Mouse (Mus musculus) 3134 (cell line): Measurements from ENCODE around the gene Cmpk2.
"Not testable (repeated sequence)": the region's sequence is repeated elsewhere in the genome, so short reads cannot be mapped to it uniquely, and the experiment has no call there.

ENCODE experiments used
- DNase-seq: peaks from one replicate; pipeline ENCODE4 v3.0.0-alpha.2; 2011; ENCODE audit warnings: low spot score; ENCODE audit not compliant: insufficient read length; ENCODE audit errors: extremely low read depth

Cmpk2 gene

DNA sequence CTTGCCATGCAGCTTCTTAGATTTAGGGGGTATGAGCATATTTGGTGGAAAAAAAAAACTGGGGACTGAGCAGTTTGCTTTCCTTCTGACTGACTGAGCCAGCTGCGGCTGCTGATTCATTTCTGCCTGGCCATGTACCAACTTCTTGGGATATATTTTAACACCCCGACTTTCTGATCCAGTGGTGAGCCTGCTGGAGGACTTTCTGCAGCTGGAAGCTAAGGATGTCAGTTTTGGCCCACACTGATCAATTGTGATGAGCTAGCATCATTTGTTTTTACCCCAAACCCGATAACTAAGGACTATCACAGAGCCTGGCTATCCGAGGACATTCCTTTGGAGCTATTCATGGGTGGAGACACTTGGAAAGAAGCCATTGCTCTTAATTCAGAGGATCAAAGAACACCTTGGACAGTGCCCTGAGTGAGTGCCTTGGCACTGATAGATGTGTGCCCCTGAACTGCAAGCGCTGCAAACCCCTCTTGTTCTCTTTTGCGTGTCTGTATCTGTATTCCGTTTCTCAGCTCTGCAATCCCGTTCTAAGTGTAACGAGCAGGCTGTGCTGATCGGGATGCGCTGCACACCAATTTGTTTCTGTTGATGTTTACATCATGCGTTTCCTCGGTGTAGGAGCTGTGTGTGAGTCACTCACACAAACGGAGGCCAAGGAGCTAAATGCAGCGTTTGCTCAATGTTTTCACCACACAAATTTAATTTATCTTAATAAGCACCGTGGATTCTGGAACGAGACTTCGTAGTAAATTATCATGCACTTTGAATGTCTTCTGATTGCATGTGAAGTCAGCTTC, 9.4 kb downstream of the Cmpk2 start:
- no peak for DNase-seq

DNA sequence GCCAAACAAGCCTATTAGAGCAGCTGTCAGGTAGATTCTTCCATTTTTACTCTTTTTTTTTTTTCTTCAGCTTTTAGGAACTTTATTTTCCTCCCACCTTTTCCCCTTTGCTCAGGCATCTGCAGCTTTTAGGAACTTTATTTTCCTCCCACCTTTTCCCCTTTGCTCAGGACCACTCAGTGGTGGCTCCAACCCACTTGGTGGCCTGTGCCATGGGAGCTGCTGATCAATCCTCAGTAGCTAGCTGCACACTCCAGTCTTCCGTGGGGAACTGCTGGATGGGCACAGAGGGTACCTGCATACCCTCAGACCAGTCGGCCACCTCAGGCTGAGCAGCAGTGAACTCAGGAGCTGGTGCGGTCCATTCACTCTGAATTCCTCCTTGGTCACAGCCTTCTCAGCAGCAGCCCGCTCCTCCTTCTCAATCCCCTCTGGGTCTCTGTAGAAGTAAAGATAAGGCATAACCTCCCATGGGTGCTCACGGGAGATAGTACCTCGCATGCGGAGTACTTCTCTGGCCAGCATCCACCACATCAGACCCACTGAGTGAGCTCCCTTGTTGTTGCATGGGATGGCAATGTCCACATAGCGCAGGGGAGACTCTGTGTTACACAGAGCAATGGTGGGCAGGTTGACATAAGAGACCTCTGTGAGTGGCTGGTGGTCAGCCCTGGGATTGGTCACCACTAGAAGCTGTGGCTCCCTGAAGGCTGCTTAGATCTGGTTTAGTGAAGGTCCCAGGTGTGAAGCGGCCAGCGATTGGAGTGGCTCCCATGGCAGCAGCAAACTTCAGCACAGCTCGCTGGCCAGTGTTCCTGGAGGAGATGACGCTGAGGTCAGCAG, 17.0 kb downstream of the Cmpk2 start:
- DNase-seq, result not testable (repeated sequence)

DNA sequence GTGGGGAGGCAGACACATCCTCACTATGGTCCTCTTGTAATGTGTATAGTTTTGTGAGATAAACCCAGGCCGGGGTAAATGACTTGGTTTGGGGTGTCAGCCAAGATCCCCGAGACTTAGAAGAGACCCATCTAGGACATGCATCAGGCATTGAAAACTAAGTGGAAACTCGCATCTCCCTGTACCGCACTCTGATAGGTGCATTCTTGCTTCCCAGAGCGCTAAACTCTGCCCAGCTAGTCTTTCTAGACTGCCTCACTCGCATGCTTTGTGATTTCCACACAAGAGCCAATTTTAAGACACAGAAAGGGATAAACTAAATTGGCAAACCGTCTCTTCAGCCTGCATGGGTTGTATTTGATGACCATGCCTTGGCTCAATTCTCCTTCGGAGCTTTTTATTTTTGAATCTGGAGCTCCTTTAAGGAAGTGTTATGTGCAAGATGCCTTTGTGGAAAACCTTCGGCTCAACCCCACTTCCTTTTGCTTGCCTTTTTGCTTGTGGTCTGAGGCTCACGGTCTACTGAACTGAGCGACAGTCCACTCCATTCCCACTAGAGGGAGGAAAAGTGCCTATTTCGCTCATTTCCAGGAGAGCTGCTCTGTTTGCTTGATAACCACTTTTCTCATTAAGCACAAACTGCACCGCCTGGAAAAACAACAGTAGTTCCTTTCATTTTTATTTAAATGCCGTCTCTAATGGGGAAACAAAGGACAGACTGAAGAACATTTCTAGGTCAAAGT, 19.0 kb downstream of the Cmpk2 start:
- DNase-seq, result no peak

DNA sequence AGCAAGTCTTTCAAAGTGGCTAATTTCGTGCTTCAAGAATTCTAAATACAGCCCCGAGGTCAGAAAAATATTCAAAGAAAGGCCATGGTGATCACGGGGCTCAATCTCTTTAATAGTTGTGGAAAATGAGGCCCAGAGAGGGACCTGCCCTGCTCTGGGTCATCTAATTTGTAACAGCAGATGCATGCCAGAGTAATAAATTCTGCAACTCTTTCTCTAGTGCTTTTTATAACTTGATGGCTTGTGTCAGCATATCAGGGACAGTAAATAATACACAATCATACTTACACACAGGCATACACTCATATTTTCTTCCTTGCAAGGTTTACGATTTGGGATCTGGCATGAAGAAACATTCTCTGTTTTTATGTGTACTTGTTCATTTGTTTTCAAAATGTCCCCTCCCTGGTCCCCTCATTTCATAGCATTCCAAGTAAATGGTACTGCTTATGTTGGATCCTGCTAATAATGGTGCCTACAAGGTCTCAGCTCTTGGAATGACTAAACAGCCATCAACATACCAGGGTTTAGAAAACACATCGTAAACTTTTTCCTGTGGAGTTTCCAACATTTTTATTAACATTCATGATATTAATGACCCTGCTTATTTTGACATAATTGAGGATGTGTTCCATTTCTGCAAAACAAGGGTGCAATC, 19.7 kb downstream of the Cmpk2 start:
- no peak for DNase-seq

DNA sequence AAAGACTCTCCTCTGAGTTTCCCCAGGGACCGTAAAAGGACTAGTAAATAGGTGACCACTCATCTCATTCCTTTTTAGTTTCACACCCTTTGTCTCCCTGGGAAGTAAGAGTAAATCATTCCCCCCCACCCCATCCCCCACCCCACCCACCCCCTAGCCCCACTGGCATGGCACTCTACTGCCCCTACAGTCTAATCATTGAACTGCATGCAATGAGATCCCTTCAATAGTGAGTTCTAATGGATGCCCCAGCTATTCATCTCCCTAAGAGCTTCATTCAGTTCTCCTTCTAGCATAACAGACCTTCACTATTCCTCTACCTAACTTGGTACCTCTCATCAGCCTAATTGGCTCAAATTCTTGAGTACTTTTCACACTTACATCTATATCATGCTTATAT, 20.9 kb downstream of the Cmpk2 start:
- no peak for DNase-seq

DNA sequence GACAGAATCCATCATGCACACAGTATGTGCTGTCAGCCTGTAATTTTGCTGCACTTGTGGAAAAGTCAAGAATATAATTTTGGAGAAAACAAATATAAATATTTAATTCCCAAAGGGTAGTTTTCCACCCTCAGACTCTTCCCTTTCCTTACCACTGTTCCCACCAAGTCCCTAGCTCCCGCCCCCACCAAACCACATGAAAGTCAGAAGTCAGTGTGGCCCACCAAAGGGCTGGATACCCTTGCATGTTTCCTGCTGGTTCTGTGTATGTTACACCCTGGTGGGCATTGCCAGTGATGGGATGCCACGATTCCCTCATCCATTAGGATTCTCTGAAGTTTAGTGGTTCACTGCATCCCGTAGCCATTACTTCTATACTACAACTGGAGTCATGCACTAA, 32.0 kb downstream of the Cmpk2 start:
- no peak for DNase-seq

DNA sequence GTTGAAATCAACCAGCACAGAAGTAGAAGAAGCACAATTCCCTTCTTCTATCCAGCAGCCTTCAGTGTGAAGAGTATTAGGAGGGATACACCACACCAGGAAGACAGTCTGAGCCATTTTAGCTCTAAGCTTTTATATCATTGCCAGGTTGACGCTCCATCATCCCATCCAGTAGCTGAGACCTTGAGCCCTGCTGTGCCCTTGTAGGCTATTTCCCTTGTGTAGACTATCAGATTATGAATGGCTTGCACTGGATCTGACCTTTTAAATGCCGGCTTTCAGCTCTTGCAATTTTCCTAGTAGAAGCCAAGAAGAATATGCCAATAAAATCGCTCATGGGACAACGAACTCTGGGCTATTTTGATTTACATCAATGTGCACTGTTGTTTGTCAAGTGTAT, 42.0 kb downstream of the Cmpk2 start:
- no peak for DNase-seq

DNA sequence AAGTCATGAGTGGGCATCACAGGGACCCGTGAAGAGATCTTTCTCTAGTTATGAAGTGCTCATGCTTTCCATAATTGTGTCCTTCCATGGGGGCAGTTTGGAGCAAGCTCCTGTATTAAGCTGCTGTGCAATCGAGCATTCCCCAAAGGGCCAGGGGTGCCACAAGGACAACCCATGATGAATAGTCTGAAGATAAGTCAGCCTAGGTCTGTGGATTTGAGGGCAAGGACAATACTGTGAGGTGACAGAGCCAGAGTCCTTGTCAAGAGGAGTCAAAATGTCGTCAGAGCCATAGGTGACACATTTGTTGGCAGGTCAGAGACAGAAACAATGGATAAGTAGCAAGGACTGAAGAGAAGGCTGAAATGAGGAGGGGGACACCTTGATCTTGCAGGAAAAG, 49.2 kb downstream of the Cmpk2 start:
- no peak for DNase-seq

DNA sequence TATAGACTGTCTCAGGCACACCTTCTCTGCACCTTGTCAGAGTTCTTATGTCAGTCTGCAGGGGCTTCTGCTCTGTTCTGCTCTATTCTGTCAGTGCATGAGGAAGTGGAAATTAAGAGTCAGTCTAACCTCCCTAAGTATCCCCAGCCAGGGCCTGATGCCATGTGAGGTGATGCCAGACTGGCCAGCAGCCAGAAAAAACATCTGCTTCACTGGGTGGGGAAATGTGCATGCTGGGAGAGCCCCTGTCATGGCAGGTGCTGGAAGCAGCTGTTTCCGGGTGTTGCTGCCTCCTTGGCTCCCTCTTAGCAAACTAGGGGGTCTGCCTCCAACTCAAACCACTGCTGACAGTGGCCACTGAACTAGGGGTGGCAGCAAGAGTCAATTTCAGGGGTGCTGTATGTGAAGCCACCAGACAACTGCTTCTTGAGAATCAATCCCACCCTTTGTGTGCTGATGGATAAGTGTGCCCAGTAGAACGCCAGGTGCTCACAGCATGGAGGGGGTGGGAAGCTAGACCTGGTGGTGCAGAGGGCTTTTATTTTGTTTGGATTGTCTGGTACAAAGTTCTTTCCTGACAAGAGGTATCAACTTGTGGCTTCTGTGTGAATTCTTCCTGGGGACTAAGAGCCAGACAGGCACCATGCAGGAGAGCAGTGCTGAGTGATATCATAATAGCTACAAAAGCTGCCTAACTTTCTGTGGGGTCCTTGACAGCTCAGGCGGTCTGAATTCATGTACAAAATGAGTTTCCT, 56.1 kb downstream of the Cmpk2 start:
- no peak for DNase-seq

DNA sequence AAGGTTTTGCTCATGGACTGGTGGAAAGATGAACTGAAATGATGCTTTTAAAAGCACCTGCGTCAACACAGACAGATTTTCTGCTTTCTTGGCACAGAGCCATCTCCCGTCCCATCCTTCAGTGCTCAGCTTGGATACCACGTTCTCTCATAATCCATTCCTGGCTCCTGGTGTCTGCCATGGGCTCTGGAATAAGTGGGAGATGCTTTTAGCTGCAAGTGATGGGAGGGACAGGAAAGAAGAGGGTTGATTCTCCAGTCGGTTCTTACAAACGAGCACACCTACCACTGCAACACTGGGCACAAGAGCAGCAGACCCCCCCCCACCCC, 56.7 kb downstream of the Cmpk2 start:
- DNase-seq, result no peak
